Mouse (Mus musculus) spleen, adult 10 weeks (tissue): ENCODE results near the gene Tbc1d20. TPM values are rescaled to one million over a fixed set of nuclear protein-coding genes. Genes with fewer than 3 reads are reported as not detected.

Source experiments
- polyA plus RNA-seq: library from polyadenylated mRNA; stranded (reverse); fragments of 350-450 nt; fragmentation: Illumina TruSeq; extraction: RNeasy Lipid Tissue Mini Kit (QIAGEN cat#74804); gene quantifications from one replicate; pipeline ENCODE4 v1.2.3, GENCODE M21; 2015; ENCODE audit warnings: low replicate concordance; ENCODE audit not compliant: insufficient read depth

Gene Tbc1d20
- 63.0 TPM for polyA plus RNA-seq

DNA sequence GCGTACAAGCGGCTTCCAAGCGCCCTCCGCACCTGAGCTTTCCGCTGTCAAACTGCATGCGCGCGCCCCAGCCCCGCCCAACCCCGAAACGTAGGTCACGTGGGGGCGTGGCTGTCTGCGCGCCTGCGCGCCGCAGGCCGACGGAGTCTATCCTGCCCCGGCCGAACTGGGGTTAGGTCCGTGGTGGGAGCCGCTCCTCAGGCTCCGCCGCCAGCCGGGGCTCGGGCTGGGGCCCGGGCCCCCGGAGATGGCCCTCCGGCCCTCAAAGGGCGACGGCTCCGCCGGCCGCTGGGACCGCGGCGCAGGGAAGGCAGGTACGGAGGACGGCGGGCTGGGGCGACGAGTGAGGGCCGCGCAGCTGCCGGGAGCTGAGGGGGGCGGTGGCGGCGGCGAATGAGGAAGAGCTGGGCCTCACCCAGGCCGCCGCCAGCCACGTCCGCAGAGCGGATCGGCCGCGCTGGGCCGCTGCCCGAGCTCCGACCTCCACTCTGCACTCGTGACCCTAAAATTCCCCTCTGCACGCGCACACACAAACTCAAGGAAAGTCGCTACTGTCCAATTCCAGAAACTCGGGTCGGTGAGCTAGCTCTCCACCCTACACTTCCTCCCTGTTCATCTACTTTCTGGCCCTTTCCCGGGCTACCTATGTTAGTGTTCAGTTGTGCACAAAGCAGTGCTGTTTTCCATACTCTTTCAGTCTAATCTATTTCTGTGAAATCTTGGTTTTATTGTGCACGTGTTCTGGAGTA, at the start of gene Tbc1d20:
TSS of gene Tbc1d20 (plus strand) at position 102 of the 749 bp plus-strand sequence.

DNA sequence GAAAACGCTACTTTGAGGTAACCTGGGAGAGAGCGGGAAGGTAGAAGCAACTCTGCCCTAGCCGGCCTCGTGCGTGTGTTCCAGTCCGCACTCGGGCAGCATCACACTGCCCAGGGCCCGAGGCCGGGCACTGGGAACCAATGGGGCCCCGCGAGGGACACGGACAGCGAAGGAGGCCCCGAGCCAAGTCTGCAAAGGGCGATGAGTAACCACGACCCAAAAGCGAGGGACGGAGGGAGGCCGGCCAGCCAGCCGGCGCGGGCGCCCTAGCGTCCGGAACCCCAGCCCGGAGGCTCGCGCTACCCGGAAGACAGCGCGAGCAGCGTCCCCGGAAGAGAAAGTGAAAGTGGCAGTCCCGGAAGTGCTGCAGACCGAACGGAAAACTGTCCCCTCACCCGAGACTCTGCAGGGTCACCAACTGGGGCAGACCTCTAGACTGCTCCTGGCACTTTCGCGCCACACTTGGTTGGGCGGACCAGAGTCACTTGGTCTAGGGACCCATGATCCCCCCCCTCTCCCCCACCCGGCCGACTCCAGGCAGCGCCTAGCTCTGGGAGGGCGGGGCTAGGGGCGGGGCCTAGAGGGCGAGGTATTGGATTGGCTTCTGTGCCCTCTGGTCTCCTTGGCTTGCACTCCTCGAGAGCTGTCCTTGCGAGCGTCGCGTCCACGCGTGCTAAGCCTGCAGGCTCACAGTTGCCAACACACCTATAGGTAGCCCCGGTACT, 38.6 kb downstream of the Tbc1d20 start, which contains the start of gene Rbck1:
TSS of gene Rbck1 (minus strand) at position 553 of the 725 bp plus-strand sequence.

DNA sequence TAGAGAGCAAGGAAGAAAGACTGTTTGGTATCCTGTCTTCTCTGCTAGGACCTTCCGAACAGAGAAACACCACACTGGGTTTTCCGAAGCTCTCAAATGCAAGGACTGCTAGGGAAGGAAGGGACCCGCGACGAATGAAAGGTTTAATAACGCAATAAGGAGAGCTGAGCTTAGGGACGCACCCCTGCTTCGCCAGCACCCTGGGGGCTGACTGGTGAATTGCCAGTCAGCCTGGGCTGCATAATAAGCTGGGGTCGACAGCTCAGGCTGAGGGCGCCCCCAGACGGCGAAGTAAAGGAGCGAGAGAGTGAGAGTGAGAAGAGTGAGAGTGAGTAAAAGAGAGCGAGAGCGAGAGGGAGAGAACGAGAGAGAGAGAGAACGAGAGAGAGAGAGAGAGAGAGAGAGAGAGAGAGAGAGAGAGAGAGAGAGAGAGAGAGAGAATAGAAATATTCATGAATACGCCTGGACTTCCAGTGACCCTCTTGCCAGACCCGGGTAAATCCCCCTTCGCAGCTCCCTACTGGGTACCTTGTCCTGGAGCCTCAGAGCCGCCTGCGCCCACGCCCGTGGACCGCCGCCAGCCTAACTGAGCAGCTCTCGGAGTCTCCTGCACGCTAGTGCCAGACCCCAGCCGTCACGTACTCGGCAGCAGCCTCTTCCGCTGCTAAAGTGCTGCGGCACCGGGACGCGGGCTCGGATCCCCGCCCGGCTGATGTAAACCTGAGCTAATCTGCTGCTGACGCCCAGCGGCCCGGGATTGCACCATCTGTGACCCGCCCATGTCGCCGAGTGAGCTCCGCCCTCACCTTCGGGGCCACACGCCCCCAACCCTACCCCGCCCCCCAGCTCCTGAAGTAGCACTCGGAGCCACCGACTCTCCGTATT, 49.9 kb downstream of the Tbc1d20 start, which contains the start of gene Trib3:
TSS of gene Trib3 (minus strand) at position 704 of the 885 bp plus-strand sequence.

Other genes starting within 250 kb of the Tbc1d20 start
- gene Scrt2, start 212.3 kb upstream of the Tbc1d20 start, polyA plus RNA-seq: not detected
- gene Srxn1, start 188.3 kb upstream of the Tbc1d20 start, polyA plus RNA-seq: 6.1 TPM
- not detected for gene Tcf15, start 150.3 kb upstream of the Tbc1d20 start, polyA plus RNA-seq
- gene Csnk2a1, start 67.0 kb upstream of the Tbc1d20 start, polyA plus RNA-seq: 160 TPM
- 51.8 TPM for gene Rbck1, start 38.8 kb downstream of the Tbc1d20 start, polyA plus RNA-seq
- gene Trib3, start 50.2 kb downstream of the Tbc1d20 start, polyA plus RNA-seq: 0.37 TPM
- not detected for gene Nrsn2, start 82.8 kb downstream of the Tbc1d20 start, polyA plus RNA-seq
- 1.0 TPM for gene Sox12, start 104.2 kb downstream of the Tbc1d20 start, polyA plus RNA-seq
- 2.3 TPM for gene Zcchc3, start 121.2 kb downstream of the Tbc1d20 start, polyA plus RNA-seq
- gene 6820408C15Rik, start 121.8 kb downstream of the Tbc1d20 start, polyA plus RNA-seq: not detected
- gene Defb23, start 170.8 kb downstream of the Tbc1d20 start, polyA plus RNA-seq: not detected
- not detected for gene Defb20, start 183.2 kb downstream of the Tbc1d20 start, polyA plus RNA-seq
- not detected for gene Defb22, start 196.3 kb downstream of the Tbc1d20 start, polyA plus RNA-seq
- not detected for gene Defb26, start 217.9 kb downstream of the Tbc1d20 start, polyA plus RNA-seq
- gene Defb28, start 224.4 kb downstream of the Tbc1d20 start, polyA plus RNA-seq: not detected
- gene Defb29, start 246.3 kb downstream of the Tbc1d20 start, polyA plus RNA-seq: not detected